Mouse (Mus musculus) frontal cortex, postnatal 36 days (tissue): ENCODE results near the gene Slc4a2.
A peak's percentile ranks its signal among the peaks of the same experiment; 100 is the strongest.

Source experiments
- DNase-seq, 2 experiments: peaks; one replicate each; pipeline ENCODE4 v3.0.0; 2022; ENCODE audit warnings: low spot score in 2 of 2

Gene Slc4a2

DNA sequence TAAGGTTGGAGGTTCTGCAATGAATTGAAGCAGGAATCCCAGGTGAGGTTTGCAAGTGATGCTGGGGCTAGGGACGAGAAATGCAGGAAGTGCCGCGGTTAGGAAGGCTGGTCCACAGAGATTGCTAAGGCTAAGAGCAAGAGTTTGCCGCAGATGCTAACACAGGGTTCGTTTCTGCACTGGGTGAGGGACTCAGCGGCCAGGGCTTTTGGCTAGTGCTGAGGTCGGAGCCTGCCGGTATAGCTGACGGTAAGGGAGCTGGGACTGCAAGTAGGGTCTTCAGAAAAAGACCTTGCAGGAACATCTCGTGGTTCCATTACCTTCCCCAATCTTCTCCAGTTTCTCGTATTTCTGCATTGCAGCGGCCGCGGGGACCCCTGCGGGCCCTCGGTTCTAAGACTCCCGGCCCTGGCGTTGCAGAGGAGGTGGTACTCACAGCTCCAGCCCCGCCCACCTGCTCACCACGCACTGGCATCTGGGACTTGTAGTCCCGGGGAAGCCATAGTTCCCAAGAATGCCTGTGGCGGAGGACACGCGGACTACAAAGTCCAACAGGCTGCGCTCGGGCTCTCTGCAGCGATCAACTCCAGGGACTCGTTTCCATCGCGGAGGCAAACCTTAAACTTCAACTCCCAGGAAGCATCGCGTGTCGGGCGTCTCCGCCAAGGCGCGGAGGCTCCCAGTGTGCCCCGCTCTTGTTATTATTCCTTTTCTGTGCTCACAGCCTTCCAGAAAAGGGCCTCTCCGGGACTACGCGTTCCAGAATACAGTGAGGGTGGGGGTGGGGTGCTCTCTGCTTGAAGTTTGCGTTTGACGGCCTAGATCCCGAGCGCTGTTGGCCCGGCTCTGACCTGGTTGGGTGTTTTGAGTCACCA, at the start of gene Slc4a2, which contains the start of gene Cdk5:
Gene Slc4a2 (plus strand): TSS at position 709 of the 875 bp plus-strand sequence.
Gene Cdk5 (minus strand): TSS at position 402 of the 875 bp plus-strand sequence.
- peak; percentile 99 to 100 for DNase-seq

DNA sequence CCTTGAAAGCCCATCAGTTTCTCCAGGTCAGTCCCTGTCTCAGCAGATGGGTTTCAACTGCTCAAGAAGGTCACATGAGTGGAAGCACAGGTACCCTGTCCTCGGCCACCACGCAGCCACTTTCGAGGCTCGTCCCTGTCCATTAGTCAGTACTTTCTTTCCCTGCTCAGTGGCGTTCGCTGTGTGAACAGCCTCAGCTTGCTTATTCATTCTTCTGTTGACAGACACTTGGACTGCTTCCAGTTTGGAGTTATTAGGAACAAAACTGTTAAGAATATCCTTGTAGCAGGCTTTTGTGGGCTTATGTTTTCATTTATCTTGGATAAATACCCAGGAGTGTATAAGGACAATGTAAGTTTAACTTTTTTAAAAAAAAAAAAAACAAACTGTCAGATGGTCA, 49.4 kb upstream of the Slc4a2 start:
- DNase-seq = no peak

DNA sequence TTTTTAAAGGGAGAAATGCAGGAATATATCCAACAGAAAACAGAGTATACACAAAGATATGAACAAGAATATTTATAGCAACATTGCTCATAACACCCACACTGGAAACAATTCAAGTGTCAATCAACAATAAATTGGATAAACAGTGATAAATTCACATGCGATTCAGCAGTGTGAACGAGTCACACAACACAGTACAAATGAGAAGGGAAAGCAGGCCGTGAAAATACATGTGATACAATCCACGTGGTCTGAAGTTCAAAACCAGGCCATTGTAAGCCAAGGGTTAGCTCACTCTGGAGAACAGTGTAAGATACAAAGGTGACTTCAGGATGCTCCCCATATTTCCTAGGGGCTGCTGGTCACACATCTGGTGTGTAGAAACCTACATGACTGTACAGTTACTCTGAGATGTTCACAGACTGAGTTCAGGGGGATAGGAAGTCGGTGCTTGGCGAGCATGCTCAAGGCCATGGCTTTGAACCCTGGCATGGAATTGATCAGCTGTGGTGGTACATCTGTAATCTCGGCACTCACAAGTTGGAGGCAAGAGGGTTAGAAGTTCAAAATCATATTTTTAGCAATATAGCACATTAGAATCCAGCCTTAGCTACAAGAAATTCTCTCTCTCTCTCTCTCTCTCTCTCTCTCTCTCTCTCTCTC, 48.8 kb upstream of the Slc4a2 start:
- DNase-seq = no peak

DNA sequence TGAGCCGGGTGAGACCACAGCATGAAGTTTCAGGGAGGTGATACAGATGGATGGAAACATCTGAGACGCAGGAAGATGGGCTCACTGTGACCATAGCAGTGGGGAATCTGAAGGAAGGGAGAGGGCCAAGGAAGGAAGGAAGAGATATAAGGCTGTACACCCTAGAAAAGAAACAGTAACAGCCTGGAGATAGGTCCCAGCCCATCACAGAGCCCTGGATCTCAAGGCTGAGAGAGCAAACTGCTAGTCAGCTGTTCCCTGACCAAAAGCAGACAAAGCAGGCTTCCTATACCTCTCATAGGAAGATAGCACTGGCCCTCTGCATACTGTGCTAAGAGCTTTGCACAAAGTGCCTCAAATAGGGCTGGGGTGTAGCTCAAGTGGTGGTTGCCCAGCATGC, 44.9 kb upstream of the Slc4a2 start:
- DNase-seq = no peak

DNA sequence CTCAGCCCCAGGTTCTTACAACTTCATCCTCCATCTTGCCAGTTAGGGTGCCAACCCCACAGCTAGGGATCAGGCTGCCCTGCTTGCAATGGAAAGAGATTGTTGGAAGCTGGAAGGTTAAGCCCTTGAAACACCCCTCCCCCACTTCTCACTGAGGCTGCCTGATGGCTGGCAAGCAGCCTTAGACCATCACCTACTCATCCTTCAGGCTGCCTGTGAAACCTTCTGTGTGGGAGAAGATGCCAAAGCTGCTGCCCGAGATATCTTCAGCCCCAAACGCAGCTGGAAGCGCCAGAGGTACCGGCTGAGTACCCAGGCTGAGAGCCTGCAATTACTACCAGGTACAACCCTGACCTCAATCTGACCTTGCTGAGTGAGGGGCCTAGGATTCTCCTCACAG, 44.1 kb upstream of the Slc4a2 start:
- DNase-seq = peak in 1 of 2 experiments; percentile 35

DNA sequence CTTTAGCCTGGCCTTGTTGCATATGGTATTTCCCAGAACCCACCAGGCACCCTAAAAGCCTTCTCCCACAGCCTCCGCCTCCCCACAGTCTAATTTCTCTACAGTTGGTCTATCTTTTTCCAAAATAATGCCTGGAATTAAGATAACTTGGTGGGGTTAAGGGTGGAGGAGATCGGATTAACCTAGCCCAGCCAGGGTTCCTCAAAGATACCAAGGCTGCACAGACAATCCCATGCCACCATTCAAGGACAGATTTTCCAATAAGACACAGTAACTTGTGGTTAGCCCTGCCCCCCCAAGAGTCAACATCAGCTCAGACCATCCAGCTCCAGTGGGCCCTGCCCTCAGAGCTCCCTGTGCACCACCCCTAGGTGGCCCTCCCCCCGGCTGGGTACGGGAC, 43.1 kb upstream of the Slc4a2 start:
- DNase-seq = no peak

DNA sequence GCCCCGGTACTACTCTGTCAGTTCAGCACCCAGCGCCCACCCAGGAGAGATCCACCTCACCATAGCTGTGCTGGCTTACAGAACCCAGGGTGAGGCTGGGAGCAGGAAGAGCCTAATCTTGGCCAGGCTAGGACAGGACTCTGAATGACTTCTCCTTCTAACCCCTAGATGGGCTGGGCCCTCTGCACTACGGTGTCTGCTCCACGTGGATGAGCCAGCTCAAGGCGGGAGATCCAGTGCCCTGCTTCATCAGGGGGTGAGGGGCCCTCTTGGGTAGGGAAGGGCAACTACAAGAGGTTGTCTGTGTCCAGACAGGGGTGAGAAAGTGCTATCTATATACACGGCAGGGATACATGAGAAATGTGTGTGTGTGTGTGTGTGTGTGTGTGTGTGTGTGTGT, 42.2 kb upstream of the Slc4a2 start:
- DNase-seq = no peak

DNA sequence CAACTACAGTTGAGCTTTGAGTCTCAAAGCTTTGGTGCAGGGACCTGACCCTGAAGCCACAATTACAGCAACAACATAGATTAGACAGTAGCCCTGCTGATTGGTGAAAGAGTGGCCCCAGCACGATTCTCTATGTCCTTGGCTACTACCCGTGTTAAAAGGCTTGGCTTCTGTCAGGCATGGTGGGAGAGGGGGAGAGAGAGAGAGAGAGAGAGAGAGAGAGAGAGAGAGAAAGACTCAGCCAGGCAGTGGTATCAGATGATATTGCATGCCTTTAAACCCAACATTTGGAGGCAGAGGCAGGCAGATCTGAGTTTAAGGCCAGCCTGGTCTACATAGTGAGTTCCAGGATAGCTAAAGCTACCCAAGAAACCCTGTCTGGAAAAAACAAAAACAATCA, 41.6 kb upstream of the Slc4a2 start:
- DNase-seq = no peak

DNA sequence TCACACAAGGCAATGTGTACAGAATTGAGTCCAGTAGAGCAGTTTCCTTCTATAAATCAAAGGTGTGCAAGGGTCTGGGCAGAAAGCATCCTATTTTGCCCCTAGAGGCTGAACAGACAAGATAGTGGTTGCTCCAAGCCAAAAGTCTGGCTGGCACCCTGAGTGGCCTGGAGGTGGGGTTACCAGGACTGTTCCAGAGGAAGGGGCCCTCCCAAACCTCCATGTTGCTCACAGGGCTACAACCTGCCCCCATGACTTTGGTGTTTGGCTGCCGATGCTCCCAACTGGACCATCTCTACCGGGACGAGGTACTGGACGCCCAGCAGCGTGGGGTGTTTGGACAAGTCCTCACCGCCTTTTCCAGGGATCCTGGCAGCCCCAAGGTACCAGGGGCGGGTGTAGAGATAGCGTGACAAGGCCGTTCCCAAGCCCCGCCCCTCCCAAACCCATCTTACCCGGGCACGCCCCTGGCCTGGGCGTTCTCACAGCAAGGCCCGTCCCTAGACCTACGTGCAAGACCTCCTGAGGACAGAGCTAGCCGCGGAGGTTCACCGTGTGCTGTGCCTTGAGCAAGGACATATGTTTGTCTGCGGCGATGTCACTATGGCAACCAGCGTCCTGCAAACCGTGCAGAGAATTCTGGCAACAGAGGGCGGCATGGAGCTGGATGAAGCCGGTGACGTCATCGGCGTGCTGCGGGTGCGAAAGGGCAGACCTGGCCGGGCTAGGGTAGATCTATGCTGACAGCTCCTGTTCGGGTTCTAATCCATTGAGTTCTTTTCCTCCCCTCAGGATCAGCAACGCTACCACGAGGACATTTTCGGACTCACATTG, 40.4 kb upstream of the Slc4a2 start:
- peak; percentile 92 to 95 for DNase-seq

DNA sequence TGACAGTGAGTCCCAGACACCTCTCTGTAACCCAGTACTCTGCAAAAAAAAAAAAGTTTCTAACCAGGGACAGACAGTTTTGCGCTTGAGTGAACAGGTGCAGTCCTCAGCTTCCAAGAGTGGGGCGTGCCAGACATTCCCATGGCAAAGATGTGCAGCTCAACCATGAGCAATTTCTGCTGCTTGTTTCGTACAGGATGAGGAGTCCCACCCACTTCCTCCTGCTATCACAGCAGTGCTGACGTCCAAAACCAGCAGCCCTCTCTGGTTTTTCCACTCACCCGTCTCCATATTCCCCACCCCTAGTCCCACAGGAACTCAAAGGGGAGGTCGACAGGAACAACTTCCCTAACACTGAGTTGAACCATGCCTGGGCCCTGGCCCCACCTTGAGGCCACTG, 39.2 kb upstream of the Slc4a2 start:
- DNase-seq = peak; percentile 38 to 52

DNA sequence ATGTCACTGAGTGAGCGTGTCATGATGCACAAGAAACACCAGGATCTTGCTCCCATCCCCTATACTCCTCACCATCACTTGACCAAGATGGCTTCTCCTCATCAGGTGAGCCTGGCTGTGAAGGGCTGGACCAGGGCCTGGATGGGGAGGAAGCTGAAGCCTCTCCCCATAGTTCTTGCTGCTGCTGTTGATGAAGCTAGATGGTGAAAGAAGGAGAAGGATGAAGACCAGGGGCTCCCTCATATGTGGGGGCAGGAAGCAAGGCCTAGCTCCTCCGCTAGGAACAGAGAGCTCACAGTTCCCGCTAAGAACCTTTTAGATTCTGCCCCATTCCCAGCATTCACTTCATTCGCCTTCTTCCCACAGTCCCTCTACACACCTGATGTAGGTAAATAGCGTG, 38.3 kb upstream of the Slc4a2 start:
- DNase-seq = no peak

DNA sequence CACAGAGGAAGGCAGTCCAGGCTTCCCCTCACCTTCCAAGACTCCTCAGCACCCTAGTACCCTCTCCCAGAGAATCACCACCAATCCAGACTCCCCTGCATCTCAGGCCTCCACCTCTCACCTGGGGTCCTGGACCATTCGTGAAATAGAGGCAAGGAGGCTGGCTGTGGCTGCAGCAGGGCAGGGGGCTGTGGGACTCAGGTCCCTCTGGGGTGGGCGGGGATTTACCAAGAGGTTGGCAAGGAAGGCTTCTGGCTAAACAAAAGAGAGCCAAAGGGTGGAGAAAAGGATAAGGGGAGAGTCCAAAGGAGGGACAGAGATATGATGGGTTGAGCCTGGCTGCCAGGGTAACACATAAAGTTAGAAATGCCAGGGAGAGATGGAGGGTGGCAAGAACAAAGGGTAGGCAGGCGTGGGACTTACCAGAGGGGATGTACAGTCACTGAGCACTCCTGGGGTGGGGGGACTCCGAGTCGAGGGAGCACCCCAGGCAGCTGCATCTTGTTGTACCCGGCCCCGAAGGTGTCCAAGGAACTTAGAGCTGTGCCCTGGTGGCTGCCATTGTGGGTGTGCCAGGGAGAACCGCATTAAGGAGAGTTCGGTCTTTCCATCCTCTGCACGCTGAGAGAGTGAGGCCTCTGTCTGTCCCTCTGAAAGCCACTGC, 37.6 kb upstream of the Slc4a2 start:
- no peak for DNase-seq

DNA sequence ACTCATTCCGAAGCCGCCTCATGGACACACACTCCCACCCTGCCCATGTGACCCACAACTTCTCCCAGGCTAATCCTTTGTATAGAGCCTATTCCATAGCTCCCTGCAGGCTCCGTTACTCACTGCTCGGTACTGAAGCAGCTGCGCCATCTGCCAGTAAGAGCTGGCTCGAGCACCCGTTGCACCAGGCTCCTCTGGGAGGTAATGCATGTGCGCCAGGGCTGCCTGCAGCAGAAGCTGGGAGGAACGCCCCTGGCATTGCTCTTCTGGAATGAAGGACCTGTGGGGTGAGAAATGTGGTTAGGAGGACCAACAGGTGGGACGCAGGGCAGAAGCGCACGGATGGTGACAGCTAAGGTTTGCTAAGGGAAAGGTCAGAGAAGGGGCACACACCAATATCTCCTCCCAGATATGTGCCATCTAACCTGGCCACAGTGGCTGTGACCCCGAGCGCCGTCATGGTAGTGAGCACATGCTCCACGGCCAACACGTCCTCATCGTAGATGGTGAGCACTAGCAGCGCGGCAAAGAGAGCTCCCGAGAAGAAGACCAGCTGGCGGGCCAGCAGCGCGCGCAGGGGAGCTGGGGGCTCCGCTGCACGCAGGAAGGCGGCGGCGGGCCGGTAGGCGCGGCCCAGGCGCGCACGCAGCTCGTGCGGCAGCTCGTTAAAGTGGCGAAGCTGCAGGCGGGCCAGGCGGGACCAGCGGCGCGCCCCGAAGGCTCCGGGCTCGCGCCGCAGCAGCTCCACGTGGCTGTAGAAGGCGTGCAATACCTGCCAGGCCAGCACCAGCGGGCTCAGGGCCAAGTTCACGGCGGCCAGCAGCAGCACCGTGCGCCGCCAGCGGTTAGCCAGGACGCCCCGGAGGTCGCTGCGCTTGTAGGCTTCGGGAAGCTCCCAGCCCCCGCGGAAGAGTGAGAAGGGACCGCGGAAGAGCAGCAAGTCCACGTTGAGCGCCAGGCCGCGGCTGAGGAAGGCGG, 36.1 kb upstream of the Slc4a2 start:
- DNase-seq = peak; percentile 58 to 77

DNA sequence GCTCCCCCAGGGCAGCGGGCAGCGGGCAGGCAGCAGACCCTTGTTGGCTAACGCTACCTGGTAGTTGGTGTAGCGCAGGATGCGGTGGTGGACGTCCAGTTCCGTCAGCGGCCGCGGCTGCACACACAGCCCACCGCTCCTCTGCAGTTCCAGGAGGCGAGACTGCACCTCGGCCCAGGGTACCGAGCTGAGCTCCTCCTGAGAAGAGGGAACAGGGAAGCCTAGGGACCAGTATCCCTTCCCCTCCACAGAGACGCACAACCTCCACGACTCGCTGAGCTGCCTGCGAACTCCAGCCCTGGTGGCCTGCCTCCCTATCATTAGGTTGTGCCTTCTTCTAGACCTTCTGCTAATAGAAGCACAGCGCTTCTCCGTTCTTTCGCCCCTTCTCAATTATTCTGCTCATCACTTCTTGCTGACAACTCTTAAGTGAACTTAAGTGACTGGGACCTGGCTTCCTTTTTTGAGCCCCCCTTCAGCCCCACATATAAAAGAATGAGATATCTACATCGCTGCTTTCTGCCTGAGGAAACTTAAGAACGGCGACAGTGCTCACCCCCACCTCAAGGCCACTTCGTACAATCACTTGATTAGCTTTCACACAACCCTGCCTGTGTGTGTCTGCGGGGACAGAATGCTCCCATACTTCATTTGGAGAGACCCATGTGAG, 35.3 kb upstream of the Slc4a2 start:
- no peak for DNase-seq

DNA sequence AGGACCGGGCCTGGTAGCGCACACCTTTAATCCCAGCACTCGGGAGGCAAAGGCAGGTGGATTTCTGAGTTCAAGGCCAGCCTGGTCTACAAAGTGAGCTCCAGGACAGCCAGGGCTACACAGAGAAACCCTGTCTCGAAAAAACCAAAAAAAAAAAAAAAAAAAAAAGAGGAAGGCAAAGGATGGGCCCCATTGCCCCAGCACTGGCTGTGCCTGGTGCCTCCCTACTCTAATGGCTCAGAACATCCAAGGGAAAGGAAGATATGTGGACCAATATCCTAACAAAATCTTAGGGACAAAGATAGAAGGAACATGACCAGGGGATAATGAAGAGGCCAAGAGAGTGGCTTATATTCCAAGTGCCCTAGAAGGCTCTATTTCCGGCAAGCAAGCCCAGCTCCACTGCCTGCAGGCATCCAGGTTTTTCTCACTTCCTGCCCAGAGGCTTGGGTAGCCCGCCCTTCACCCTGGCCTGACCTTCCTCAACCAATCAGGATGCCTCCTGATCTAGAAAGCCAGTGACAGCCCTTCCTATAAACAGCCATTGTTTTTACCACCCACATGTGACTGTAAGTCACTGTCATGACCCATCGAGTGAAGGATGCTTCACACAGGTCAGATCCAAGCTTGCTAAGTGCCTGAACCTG, 34.5 kb upstream of the Slc4a2 start:
- DNase-seq = no peak

DNA sequence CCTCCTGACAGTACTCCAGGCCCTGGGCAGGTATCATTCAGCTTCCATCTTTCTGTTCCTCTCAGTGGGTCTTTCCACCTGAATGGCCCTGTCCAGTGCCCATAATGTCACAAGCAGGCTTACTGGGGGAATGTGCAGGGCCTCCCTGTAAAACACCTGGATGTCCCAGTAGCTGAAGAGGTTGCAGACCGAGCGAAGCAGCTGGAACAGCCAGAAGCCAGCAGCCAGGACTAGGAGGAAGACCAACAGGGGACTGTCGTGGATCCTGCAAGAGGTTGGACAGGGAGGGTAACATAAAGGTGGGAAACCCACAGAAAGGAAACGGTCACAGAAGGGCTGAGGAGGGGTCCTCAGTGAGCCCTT, 34.0 kb upstream of the Slc4a2 start:
- DNase-seq = no peak

DNA sequence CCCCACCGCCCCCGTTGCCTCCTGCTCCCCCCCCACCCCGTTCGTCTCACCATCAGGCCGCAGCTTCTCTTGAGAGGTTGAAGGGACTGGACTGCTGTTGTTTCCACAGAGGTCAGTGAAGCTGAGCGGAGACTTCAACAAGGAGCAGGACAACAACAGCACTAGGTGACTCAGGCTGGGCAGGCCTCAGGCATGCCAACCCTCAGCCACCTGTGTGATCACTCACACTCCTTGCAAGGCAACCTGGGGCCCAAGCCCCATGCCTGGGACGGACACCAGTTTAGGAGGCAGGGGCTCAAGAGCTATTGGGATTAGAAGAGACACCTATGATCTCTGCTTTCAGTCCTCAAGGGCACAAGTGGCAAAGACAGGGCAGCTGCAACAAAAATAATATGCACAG, 31.8 kb upstream of the Slc4a2 start, which contains the start of gene Atg9b:
Gene Atg9b (minus strand): TSS at position 280 of the 400 bp plus-strand sequence.
- DNase-seq = no peak

DNA sequence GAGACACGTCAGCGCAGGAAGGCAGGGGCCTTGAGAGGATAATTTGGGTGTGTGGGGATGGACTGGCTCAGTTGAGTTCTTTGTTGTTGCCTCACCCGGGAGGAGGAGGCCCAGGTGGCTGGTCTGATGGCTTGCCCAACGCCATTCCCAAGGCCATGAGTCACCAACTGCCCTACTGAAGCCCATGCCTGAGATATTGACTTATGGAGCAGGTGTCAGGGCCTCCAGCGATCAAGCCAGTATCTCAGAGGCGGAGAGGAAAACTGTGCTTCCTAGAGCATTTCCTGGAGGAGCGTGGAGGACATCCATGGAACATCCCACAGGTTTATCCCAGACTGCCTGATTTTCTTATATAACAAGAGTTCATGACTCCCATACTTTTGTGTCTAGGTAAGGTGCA, 30.9 kb upstream of the Slc4a2 start:
- DNase-seq = no peak

DNA sequence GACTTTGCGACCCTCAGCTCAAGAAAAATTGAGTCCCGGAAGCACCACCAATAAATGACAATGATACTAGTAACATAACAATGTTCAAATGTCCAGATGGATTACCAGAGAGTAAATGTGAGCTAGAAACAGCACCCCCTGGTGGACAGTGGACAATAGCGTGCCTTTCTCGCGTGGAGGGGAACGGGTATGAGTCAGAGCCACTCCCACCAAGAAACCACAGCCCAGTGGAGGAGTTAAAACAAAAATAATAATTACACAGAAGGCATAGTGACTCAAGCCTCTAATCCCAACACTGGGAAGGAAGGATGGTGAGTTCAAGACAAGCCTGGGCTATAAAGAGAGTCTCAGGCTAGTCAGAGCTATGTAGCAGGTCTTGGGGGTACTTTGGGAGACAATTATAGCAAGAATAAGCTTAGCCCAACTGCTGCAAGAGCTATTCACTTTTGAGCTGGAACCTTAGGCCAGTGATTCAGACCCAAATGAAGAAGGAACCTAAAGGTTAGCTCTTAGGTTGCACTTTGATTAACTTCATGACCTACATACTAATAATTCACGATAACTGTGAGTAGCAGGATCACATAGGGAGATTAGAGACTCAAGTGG, 30.1 kb upstream of the Slc4a2 start, which contains the start of gene Abcb8:
Gene Abcb8 (plus strand): TSS at position 272 of the 606 bp plus-strand sequence.
- peak; percentile 85 to 90 for DNase-seq
